Mouse (Mus musculus) adrenal gland, postnatal 25 days (tissue): ENCODE results near the gene Olfr554. TPM values are rescaled to one million over a fixed set of nuclear protein-coding genes. Genes with fewer than 3 reads are reported as not detected.
A peak's percentile ranks its signal among the peaks of the same experiment; 100 is the strongest.
"Not testable (repeated sequence)": the region's sequence is repeated elsewhere in the genome, so short reads cannot be mapped to it uniquely, and the experiment has no call there.

Experiments used
- DNase-seq: peaks from one replicate; pipeline ENCODE4 v3.0.0; 2021; ENCODE audit warnings: mixed read lengths
- long read RNA-seq: library from polyadenylated mRNA; stranded (forward); transcript quantifications from one replicate; pipeline ENCODE4 v2.0.0, GENCODE M21; 2021
- total RNA-seq: library from RNA; stranded (reverse); gene quantifications from 2 replicates; pipeline ENCODE4 v1.2.3, GENCODE M21; 2021

Olfr554 gene
- total RNA-seq, result not detected in 2 replicates
- long read RNA-seq, result 0 reads

DNA sequence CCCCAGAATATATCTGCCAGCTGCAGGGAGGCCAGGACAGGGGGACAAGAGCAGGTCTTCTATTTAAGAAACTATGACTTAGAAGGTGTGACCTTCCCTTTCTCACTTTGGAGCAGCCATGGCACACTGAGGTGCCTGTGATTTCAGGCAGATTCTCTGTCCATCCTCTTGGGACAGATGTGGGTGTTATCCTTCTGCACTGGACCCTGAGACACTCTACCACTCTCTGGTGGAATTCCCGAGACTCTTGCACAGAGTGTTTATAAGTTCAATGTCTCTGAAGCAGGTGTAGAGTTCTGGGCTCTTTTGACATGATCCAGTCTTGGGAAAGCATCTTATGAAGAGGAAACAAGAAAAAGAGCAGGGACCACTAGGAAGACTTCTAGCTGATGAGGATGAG, at the start of gene Olfr554:
Gene Olfr554, plus strand, starts transcription at position 301 of the 400 bp plus-strand sequence.
- DNase-seq, result no peak

DNA sequence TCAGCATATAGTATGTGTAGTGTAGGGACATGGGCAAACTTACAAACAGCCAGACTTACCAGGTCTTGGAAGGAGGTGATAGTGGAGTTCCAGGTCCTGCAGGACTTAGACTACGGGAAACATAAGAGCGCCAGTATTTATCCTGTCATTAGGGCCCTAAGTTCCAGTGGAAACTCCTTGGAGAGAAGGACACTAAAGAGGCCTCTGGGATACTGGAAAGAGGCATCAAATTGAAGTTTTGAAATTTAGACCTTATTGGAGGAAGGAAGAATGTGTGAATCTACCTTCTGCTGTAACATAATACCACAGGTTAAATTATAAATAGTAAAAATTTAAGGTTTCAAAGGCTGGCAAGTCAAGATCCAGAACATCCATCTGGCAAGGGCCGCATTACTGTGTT, 46.4 kb upstream of the Olfr554 start, which contains the start of gene Olfr551:
Gene Olfr551, minus strand, starts transcription at position 101 of the 400 bp plus-strand sequence.
- DNase-seq, result no peak

DNA sequence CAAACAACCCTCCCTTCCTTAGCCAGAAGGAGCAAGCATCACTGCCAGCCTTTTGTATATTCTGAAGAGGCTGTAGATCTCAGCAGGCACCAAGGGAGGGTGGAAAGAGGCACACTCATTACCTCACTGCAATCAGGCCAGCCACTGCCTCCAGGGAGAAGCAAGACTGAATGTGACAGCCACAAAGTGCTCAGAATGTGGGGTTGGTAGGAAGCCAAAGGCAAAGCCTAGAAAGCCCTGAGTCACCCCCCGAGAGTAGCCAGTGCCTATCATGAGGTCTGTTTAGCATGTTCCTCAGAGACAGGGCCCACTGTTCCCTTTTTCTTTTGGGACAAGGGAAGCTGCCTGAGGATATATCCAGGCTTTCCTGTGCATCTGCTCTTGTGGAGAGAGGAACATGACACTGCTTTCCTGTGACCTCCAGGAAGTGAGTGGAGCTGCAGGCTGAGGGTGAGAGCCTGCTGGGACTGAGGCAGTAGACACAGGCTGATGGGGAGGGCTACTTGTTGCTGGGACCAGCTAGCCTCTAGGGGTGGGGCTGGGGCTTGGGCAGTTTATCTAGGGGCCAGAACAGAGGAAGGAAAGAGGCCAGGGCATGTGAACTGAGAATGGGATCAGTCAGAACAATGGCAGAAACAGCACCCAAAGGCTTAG, 40.7 kb upstream of the Olfr554 start, which contains the start of gene Olfr552:
Gene Olfr552, plus strand, starts transcription at position 393 of the 654 bp plus-strand sequence.
- DNase-seq, result no peak

DNA sequence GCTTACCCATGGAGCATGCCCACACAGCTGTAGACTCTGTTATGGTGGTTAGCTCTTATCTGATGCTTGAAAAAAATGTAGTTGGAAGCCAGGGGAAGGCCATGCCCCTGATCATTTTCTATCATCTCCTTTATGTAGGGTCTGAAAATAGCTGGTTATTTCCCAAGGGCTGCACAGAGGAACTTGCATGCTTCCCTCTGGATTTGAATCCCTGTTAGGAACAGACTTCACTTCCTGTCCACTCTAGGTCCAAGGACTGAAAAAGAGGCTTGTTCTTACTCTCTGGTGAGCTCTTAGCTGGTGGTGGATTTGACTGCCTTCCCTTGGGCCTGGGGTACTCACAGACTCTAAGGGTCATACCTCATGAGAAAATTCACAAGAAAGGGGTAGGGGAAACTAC, 20.1 kb upstream of the Olfr554 start, which contains the start of gene Olfr553:
Gene Olfr553, minus strand, starts transcription at position 101 of the 400 bp plus-strand sequence.
- DNase-seq, result no peak

DNA sequence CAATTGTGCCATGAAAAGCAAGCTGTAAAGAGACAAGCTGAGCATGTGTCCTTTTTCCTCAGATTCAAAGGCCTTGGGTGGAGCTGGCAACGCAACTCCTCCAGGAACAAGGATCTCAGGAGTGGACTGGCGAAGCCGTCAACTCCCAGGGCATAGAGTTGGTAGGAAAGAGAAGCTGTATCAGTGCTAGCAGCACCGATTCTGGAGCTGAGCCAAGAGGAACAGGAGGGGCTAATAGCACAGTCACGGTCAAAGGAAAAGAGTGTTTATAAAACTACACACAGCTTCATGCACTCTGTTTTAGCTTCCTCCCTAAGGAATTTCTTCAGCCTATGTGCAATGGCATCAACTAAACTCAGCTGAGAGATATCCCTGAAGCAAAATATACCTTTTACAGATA, 18.6 kb upstream of the Olfr554 start:
- no peak for DNase-seq

DNA sequence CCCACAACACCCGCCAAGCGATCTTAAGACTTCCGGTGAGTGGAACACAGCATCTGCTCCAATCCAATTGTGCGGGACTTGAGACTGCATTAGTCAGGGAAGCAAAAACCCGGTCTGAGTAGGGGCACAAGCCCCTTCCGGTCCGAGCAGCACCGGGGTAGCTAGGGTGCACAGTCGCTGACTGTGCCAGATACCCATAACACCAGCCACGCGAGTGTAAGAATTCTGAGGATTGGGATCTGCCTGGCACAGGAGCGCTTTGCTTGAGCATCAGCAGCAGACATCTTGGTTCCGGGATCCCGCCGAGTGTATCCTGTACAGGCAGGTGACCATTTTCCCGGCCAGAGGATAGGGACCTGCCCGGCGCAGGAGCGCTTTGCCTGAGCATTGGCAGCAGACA, 17.9 kb upstream of the Olfr554 start:
- DNase-seq, result not testable (repeated sequence)

DNA sequence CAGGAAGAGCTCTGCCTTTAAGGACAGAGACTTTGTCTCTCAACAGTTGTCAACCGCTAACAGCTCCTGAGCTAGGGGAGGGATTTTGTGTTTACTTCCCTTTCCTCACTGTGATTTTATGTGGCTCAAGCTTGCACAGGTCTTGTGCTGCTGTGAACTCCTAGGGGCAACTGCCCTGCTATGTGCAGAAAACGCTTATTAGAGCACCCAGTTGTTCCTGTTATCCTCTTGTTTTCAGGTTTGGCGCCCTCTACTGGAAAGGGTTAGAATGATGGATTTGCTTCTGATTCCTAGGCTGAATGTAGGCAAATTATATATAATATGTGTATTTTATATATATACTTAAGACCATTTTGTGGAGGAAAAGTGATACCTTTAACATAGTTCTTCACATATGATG, 1.6 kb upstream of the Olfr554 start:
- peak; percentile 5 for DNase-seq

DNA sequence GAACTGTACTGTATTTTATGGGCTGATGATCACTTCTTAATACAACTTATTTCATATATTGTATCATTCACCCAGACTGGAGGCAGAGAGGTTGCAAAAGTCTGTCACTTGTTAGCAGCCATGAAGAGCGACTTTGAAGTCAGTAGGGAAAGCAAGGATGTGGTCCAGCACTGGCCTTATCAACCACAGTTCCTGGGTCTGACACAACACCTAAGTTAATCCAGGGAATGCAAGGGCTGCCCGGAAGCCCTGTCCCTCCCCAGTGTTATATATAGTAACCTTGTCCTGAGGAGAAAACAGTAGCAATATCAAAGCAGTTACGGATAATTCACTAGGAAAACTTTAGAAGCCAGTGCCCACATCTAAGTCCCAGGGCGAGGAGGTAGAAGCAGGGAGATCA, 6.7 kb downstream of the Olfr554 start:
- DNase-seq, result not testable (repeated sequence)

DNA sequence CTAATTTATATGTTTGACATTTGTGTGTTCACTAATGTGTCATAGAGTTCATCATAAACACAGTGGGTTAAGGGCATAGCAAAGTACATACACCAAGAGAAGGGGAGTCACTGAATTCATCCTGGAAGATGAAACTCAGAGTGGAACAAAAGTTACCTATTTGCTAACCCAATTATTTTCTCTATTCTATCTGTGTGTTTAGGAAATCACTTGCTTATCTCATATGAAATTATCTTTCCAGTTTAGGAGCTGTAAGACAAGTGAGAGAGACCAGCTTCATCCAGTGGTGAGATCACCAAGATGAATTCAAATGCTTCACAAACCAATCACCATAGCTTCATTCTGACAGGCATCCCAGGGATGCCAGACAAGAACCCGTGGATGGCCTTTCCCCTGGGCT, 20.3 kb downstream of the Olfr554 start, which contains the start of gene Olfr555:
Gene Olfr555, plus strand, starts transcription at position 301 of the 400 bp plus-strand sequence.
- DNase-seq, result no peak

DNA sequence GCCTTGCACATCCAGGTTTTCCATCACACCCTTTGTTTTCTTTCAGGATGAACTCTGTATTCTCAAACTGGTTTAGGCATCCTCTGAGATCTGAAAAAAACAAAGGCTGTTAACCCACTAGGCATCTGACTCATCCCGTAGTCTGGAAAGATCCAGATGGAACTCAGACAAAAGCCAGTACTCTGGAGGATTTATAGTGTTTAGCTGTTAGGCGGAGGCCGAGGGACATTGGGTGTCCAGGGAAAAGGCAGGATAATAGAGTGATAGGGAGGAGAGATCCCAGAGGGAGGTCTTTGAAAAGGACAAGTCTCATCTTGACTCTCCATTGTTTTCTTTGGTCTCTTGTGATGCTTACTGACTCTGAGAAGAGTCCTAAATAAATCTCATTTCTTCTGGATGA, 26.4 kb downstream of the Olfr554 start, which contains the start of gene Olfr556:
Gene Olfr556, plus strand, starts transcription at position 301 of the 400 bp plus-strand sequence.
- DNase-seq, result no peak

DNA sequence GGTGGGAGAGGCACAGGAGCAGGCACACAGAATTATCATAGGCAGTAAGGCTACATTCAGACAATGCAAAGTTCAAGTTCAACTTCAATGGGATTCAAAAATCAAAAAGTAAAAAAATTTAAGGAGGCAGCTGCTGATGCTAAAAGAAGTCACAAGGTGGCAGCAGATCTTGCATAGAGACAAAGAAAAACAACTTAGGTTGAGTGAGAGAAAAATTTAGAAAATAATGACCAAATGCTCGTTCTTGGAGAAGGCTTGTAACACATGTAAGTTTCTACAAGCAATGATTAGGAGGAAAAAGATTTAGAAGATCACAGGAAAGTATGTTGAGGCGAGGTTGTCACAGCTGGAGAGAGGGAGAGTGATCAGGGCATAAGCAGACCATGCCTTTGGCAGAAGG, 27.1 kb downstream of the Olfr554 start:
- DNase-seq, result no peak

DNA sequence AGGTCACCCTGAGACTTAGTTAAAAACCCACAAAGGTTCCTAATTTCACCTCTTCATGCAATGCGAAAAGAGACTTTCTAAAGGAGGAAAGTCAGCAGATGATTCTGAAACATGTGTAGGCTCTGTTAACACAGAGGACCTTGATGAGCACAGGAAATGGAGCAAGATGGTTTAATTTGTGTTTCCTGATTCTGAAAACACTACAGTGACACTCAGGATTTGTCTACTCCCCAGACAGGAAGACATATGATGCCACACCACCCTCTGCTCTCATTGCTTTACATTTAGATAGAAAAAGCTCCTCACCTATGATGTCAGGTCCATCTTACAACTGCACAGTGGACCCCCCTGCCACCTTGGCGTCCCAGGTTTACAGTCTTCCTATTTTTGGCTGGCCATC, 38.0 kb downstream of the Olfr554 start:
- no peak for DNase-seq

DNA sequence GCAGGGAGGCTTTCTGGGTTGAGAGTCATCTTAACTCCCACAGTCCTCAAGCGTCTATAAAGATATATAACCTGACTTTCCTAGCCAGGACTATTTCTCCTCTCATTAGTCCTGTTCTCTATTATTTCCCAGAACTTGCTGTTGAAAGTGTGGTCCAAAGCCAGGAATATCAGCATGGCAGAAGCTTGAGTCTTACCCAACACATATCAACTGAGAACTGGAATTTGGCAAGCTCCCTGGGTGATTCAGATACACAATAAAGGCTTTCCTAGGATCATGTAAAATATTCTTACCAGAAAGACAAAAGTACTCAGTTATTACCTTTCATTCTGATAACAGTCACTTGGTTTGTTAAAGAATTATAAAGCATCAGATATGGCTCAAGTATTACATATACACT, 43.7 kb downstream of the Olfr554 start:
- no peak for DNase-seq

DNA sequence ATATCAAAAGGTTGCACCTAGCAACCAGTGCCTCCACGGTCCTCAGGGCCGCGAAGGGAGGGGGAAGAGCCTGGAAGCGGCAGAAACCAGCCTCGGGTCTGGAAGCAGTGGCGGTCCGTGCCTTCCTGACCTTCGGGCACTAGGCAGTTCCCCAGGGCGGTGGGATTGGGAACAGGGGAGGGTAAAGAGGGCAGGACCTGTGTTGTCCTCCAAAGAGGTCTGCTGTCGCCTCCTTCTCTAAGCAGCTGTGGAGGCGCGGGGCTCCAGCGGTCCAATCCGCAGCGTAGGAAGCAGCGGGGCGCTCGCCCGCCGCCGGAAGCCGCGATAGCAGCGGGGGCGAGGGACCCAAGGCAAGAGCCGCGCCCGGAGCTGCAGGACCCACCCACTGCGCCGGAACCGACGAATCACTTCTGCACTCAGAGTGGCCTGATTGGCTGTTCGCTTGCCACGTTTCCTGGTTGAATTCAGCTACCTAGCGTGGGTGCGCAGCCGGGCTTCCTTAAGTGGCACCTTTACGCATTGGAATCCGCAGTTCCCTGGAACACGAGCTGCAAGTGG, 48.8 kb downstream of the Olfr554 start, which contains the start of gene Trim68:
Gene Trim68, minus strand, starts transcription at position 384 of the 558 bp plus-strand sequence.
- peak; percentile 91 for DNase-seq

Other genes with a start within 250 kb of the Olfr554 start
- gene Rrm1, start 196.7 kb upstream of the Olfr554 start, total RNA-seq, result 28.2 and 36.0 TPM in 2 replicates
- not detected in 2 replicates for gene Olfr543, start 156.8 kb upstream of the Olfr554 start, total RNA-seq
- not detected in 2 replicates for gene Olfr544, start 150.1 kb upstream of the Olfr554 start, total RNA-seq
- not detected in 2 replicates for gene Olfr545, start 138.9 kb upstream of the Olfr554 start, total RNA-seq
- gene Olfr547, start 103.7 kb upstream of the Olfr554 start, total RNA-seq, result not detected in 2 replicates
- gene Olfr548-ps1, start 97.5 kb upstream of the Olfr554 start, total RNA-seq, result not detected in 2 replicates
- gene Olfr549, start 88.6 kb upstream of the Olfr554 start, total RNA-seq, result not detected in 2 replicates
- 11.6 and 17.7 TPM in 2 replicates for gene Trim21, start 72.9 kb upstream of the Olfr554 start, total RNA-seq
- not detected in 2 replicates for gene Olfr550, start 67.0 kb upstream of the Olfr554 start, total RNA-seq
- gene Olfr551, start 46.5 kb upstream of the Olfr554 start, total RNA-seq, result not detected in 2 replicates
- gene Olfr552, start 40.7 kb upstream of the Olfr554 start, total RNA-seq, result 0.19 TPM in 1 of 2 replicates, not detected in the other
- gene Olfr553, start 20.2 kb upstream of the Olfr554 start, total RNA-seq, result not detected in 2 replicates
- not detected in 2 replicates for gene Olfr555, start 20.4 kb downstream of the Olfr554 start, total RNA-seq
- gene Olfr556, start 26.5 kb downstream of the Olfr554 start, total RNA-seq, result not detected in 2 replicates
- gene Trim68, start 48.9 kb downstream of the Olfr554 start, total RNA-seq, result 13.9 and 17.4 TPM in 2 replicates
- gene Olfr557, start 57.5 kb downstream of the Olfr554 start, total RNA-seq, result not detected in 2 replicates
- gene Olfr558, start 63.8 kb downstream of the Olfr554 start, total RNA-seq, result 0.36 and 0.38 TPM in 2 replicates
- gene Olfr33, start 80.6 kb downstream of the Olfr554 start, total RNA-seq, result not detected in 2 replicates
- gene Olfr559, start 89.1 kb downstream of the Olfr554 start, total RNA-seq, result not detected in 2 replicates
- gene Olfr560, start 120.9 kb downstream of the Olfr554 start, total RNA-seq, result not detected in 2 replicates
- gene Olfr78, start 121.0 kb downstream of the Olfr554 start, total RNA-seq, result 0.24 and 0.43 TPM in 2 replicates
- not detected in 2 replicates for gene Olfr561, start 132.8 kb downstream of the Olfr554 start, total RNA-seq
- not detected in 2 replicates for gene Olfr564, start 165.0 kb downstream of the Olfr554 start, total RNA-seq
- gene Olfr566, start 220.3 kb downstream of the Olfr554 start, total RNA-seq, result not detected in 2 replicates
- not detected in 2 replicates for gene Olfr568, start 238.7 kb downstream of the Olfr554 start, total RNA-seq